Mouse (Mus musculus) embryo, embryonic 10 days (tissue): ENCODE results near the gene Myadml2.
A peak's percentile ranks its signal among the peaks of the same experiment; 100 is the strongest.

Source experiments
- DNase-seq: peaks from one replicate; pipeline ENCODE4 v3.0.0-alpha.2; 2015; ENCODE audit warnings: low spot score

Gene Myadml2

GRCm38 (mm10) chr11:120610477-120611046 lies 37.4 kb downstream of the Myadml2 start:
- no peak for DNase-seq

GRCm38 (mm10) chr11:120609250-120609649 lies 38.7 kb downstream of the Myadml2 start:
- DNase-seq = peak; percentile 21

- DNase-seq = peak; percentile 21
Measured at GRCm38 (mm10) chr11:120608241-120609034, 39.5 kb downstream of the Myadml2 start, which contains the start of gene Npb. Npb (plus strand) TSS chr11:120608477.

- no peak for DNase-seq
Measured at GRCm38 (mm10) chr11:120606764-120607163, 41.2 kb downstream of the Myadml2 start.

GRCm38 (mm10) chr11:120605667-120606066 lies 42.3 kb downstream of the Myadml2 start:
- DNase-seq = no peak

GRCm38 (mm10) chr11:120603545-120603944 lies 44.4 kb downstream of the Myadml2 start:
- DNase-seq = no peak

GRCm38 (mm10) chr11:120600716-120601115 lies 47.2 kb downstream of the Myadml2 start:
- DNase-seq = no peak

GRCm38 (mm10) chr11:120598990-120599549 lies 48.9 kb downstream of the Myadml2 start:
- DNase-seq = no peak

GRCm38 (mm10) chr11:120598283-120598989 lies 49.5 kb downstream of the Myadml2 start, which contains the start of the genes Alyref and Anapc11:
Alyref (minus strand) TSS chr11:120598365.
Anapc11 (plus strand) TSS chr11:120598421.
- peak; percentile 98 for DNase-seq

GRCm38 (mm10) chr11:120597240-120598235 lies 50.4 kb downstream of the Myadml2 start:
- no peak for DNase-seq
